Mouse (Mus musculus) lung, embryonic 14.5 days (tissue): Measurements from ENCODE around the gene Vmn1r166. TPM values are rescaled to one million over a fixed set of nuclear protein-coding genes. Genes with fewer than 3 reads are reported as not detected.
"Not testable (repeated sequence)": the region's sequence is repeated elsewhere in the genome, so short reads cannot be mapped to it uniquely, and the experiment has no call there.

Experiments
- ATAC-seq: fragments of 200-750 bp; cut with Nextera tagmentation; 2 replicates; pipeline ENCODE4 v1.8.0; 2017; ENCODE audit warnings: mild to moderate bottlenecking, moderate TSS enrichment, moderate library complexity; ENCODE audit not compliant: insufficient read depth
- DNase-seq: peaks from one replicate; pipeline ENCODE4 v3.0.0-alpha.2; 2015
- H3K27ac ChIP-seq: fragments of 300-500 bp; sonication (generic); 2 replicates; pipeline ENCODE4 v1.5.1; 2014; ENCODE audit warnings: low read depth, mild to moderate bottlenecking, moderate library complexity
- H3K27me3 ChIP-seq: fragments of 300-500 bp; sonication (generic); 2 replicates; pipeline ENCODE4 v1.6.1; 2014; ENCODE audit warnings: low read length, control low read depth; ENCODE audit not compliant: insufficient read depth
- H3K36me3 ChIP-seq: fragments of 300-500 bp; sonication (generic); 2 replicates; pipeline ENCODE4 v1.6.1; 2014; ENCODE audit warnings: control low read depth; ENCODE audit not compliant: insufficient read depth
- H3K4me1 ChIP-seq: fragments of 300-500 bp; sonication (generic); 2 replicates; pipeline ENCODE4 v1.6.1; 2014; ENCODE audit warnings: antibody characterized with exemption, control low read depth; ENCODE audit not compliant: insufficient read depth
- H3K4me2 ChIP-seq: fragments of 300-500 bp; sonication (generic); 2 replicates; pipeline ENCODE4 v1.6.1; 2014; ENCODE audit warnings: mild to moderate bottlenecking
- H3K4me3 ChIP-seq: fragments of 300-500 bp; sonication (generic); 2 replicates; pipeline ENCODE4 v1.5.1; 2014; ENCODE audit warnings: low read depth, low read length
- H3K9ac ChIP-seq: fragments of 300-500 bp; sonication (generic); 2 replicates; pipeline ENCODE4 v1.6.1; 2014
- H3K9me3 ChIP-seq: fragments of 300-500 bp; sonication (generic); 2 replicates; pipeline ENCODE4 v1.6.1; 2016; ENCODE audit warnings: low read depth, low read length, control low read depth
- WGBS: fragments of 180-500 bp; shearing (Covaris S2); extraction: QIAGEN DNeasy Blood & Tissue Kit; methylation state at CpG from one replicate; pipeline ENCODE4 v1.1.7; 2014; 5-methylcytosine and 5-hydroxymethylcytosine counted together
- polyA plus RNA-seq: library from polyadenylated mRNA; unstranded; fragments of >200 nt; fragmentation: Nextera tagmentation; extraction: Ambion mirVana; gene quantifications from 2 replicates; pipeline ENCODE4 v1.2.1, GENCODE M21; 2014

Vmn1r166 gene
- not detected in 2 replicates for polyA plus RNA-seq

DNA sequence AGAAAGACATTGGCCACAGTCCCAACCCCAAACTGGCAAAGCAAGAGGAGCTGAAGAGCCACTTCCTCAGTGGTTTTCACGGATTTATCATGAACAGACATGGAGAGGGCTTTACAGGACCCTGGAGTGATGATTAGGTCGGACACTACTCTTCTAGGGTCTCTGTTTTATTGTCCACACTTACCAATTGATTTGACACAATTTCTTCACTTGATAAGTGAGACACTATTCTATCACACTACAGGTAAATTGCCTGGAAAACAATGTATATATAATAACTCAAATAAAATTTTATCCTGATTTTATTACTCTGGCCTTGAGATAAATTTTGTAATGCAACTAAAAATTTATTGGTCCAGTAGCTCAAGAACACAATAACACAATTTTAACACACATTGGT, at the start of gene Vmn1r166:
Gene Vmn1r166 (minus strand): TSS at position 101 of the 400 bp plus-strand sequence.
- not testable (repeated sequence) for ATAC-seq, H3K9ac ChIP-seq
- WGBS, result no CpG with 5 or more reads among the region's 2 CpGs

DNA sequence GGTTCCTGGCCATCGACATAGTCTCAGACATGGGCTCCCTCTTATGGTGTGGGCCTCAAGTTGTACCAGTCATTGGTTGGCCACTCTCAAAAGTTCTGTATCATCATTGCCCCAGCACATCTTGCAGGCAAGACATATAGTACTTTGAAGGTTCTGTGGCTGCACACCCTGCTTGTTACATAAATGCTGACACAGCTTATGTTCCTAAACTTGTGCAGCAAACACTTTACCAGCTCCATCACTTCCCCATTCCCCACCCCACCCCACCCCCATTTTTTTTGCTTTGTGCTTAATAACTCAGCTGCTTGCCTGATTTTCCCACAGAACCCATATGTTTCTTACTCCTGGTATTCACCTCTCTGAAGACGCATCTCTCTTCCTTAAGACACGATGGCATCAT, 49.4 kb upstream of the Vmn1r166 start, which contains the start of gene Nlrp4e:
Gene Nlrp4e (plus strand): TSS at position 301 of the 400 bp plus-strand sequence.
- 87% methylated on average over 3 of the region's 3 CpGs for WGBS

More for the DNA sequence above, at the start of gene Vmn1r166:
- H3K9me3 ChIP-seq, H3K4me2 ChIP-seq, H3K36me3 ChIP-seq, DNase-seq, H3K27ac ChIP-seq, H3K4me1 ChIP-seq, H3K27me3 ChIP-seq, H3K4me3 ChIP-seq: not testable (repeated sequence)

DNA sequence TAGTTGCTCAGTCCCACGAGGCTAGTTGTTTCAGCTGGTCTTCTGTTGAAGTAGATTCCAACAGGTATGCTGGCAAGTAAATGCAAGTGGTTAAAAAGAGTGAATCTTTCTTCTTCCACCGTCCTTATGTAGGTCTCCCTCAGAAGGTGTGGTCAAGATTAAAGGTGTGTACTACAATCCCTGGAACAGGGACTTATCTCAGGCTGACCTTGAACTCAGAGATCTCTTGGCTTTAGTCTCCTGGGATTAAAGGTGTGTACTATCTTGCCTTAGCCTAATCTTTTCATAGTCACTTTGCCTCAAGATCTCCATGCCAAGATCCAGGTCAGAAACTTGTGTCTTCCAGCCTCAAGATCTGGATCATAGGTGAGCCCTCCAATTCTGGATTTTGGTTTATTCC, 27.3 kb upstream of the Vmn1r166 start, which contains the start of gene Gm6902:
Gene Gm6902 (minus strand): TSS at position 101 of the 400 bp plus-strand sequence.
- H3K27ac ChIP-seq, H3K27me3 ChIP-seq, H3K9me3 ChIP-seq, H3K4me3 ChIP-seq, DNase-seq, H3K9ac ChIP-seq, H3K4me2 ChIP-seq, ATAC-seq, H3K36me3 ChIP-seq, H3K4me1 ChIP-seq: not testable (repeated sequence)
- WGBS, result no CpG with 5 or more reads among the region's 2 CpGs

More for the DNA sequence above, 49.4 kb upstream of the Vmn1r166 start, which contains the start of gene Nlrp4e:
- ATAC-seq, H3K4me1 ChIP-seq, H3K27me3 ChIP-seq, H3K9me3 ChIP-seq, H3K9ac ChIP-seq, DNase-seq, H3K36me3 ChIP-seq, H3K27ac ChIP-seq, H3K4me3 ChIP-seq, H3K4me2 ChIP-seq: not testable (repeated sequence)

DNA sequence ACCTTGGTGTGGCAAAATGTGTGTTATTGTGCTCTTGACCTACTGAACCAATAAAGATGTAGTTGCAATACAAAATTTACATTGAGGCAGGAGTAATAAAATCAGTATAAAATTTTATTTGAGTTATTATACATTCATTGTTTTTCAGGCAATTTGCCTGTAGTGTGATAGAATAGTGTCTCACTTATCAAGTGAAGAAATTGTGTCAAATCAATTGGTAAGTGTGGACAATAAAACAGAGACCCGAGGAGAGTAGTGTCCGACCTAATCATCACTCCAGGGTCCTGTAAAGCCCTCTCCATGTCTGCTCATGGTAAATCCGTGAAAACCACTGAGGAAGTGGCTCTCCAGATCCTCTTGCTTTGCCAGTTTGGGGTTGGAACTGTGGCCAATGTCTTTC, 34.5 kb downstream of the Vmn1r166 start, which contains the start of gene Vmn1r165:
Gene Vmn1r165 (plus strand): TSS at position 301 of the 400 bp plus-strand sequence.
- H3K9ac ChIP-seq, ATAC-seq, H3K36me3 ChIP-seq, H3K9me3 ChIP-seq, DNase-seq, H3K27ac ChIP-seq, H3K4me1 ChIP-seq, H3K4me2 ChIP-seq, H3K4me3 ChIP-seq, H3K27me3 ChIP-seq: not testable (repeated sequence)
- no CpG with 5 or more reads among the region's 3 CpGs for WGBS

Other genes starting within 250 kb of the Vmn1r166 start
- not detected in 2 replicates for gene Gm4216, start 231.8 kb downstream of the Vmn1r166 start, polyA plus RNA-seq
- gene Vmn1r163, start 196.1 kb downstream of the Vmn1r166 start, polyA plus RNA-seq, result not detected in 2 replicates
- gene Gm8720, start 184.2 kb downstream of the Vmn1r166 start, polyA plus RNA-seq, result not detected in 2 replicates
- not detected in 2 replicates for gene Gm10662, start 107.2 kb downstream of the Vmn1r166 start, polyA plus RNA-seq
- not detected in 2 replicates for gene Vmn1r165, start 34.4 kb downstream of the Vmn1r166 start, polyA plus RNA-seq
- gene Gm6902, start 27.2 kb upstream of the Vmn1r166 start, polyA plus RNA-seq, result not detected in 2 replicates
- gene Nlrp4e, start 49.5 kb upstream of the Vmn1r166 start, polyA plus RNA-seq, result not detected in 2 replicates
- gene Nlrp5, start 134.2 kb upstream of the Vmn1r166 start, polyA plus RNA-seq, result not detected in 2 replicates